Mouse (Mus musculus): ENCODE measurements at regions not wholly inside any gene's neighbourhood (a gene's known extent, or its start where the extent isn't known, plus 50 kb on each side); places are given as distances from the start of the nearest gene placed in this dataset.

- H3K4me3 ChIP-seq: no peak overlapping the region
- DNase-seq (ENCODE audit: extremely low spot score in 1 of 2, low spot score in 2 of 2): no peak
- intact Hi-C loops (cut with DNase I): no loop called here
- no peak for TF ChIP-seq CTCF (IDR thresholded peaks at IDR 0.05)
- no peak overlapping the region for H3K27ac ChIP-seq
Observed at GRCm38 (mm10) chr11:55890161-55890560, 150.6 kb downstream of the Nmur2 start.

GRCm38 (mm10) chr11:55878631-55879030, 162.2 kb downstream of the Nmur2 start:
- H3K4me3 ChIP-seq: no peak overlapping the region
- DNase-seq (ENCODE audit: extremely low spot score in 1 of 2, low spot score in 2 of 2): no peak
- TF ChIP-seq CTCF (IDR thresholded peaks at IDR 0.05): no peak
- H3K27ac ChIP-seq: no peak overlapping the region
- intact Hi-C loops (cut with DNase I): no loop called here

GRCm38 (mm10) chr11:55867141-55867540, 173.7 kb downstream of the Nmur2 start:
- intact Hi-C loops (cut with DNase I): no loop called here
- no peak for DNase-seq (ENCODE audit: extremely low spot score in 1 of 2, low spot score in 2 of 2)
- Histone ChIP-seq H3K27ac (no peak overlapping the region), H3K4me3 (no peak overlapping the region)
- TF ChIP-seq CTCF (IDR thresholded peaks at IDR 0.05): no peak

DNA sequence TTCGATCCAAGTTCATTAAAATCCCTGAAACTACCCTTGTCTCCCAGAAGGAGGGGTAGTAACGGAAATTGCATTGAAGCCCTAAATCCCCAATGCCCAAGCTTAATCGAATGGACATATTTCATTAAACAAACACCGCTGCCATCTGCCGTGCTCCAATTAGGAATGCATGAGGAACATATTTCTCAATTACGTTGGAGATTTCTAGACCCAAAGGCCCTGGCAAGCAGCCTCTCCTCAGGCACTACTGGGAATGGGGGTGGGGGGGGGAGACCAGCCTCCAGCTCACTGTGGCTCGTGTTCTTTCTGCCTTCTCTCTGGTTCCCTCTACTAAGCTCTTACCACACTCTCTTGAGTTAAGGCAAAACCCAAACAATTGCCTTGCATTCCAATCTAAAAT, 181.6 kb downstream of the Nmur2 start:
- Histone ChIP-seq H3K4me3 (no peak overlapping the region), H3K27ac (no peak overlapping the region)
- DNase-seq (ENCODE audit: extremely low spot score in 1 of 2, low spot score in 2 of 2): no peak
- intact Hi-C loops (cut with DNase I): no loop called here
- TF ChIP-seq CTCF (IDR thresholded peaks at IDR 0.05): no peak

GRCm38 (mm10) chr11:55820479-55820878, 212.5 kb upstream of the Glra1 start:
- intact Hi-C loops (cut with DNase I): no loop called here
- no peak for TF ChIP-seq CTCF (IDR thresholded peaks at IDR 0.05)
- no peak overlapping the region for H3K4me3 ChIP-seq
- no peak for DNase-seq (ENCODE audit: extremely low spot score in 1 of 2, low spot score in 2 of 2)
- no peak overlapping the region for H3K27ac ChIP-seq

DNA sequence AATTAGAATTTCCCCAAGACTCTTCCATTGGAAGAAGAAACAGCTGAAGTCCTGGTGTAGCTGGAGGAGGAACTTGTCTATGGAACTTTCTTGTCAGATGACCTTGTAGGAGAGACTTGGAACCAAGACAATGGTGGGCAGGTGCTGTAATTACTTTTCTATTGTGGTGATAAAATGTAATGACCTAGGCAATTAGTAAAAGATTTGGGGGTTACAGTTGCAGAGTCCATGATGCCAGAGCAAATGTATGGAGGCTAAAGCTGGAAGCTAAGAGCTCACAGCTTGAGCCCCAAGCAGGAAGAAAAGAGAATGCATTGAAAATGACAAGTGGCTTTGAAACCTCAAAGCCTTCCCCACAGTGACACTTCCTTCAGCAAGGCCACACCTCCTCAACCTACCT, 208.6 kb upstream of the Glra1 start:
- no peak for TF ChIP-seq CTCF (IDR thresholded peaks at IDR 0.05)
- intact Hi-C loops (cut with DNase I): no loop called here
- H3K27ac ChIP-seq: no peak overlapping the region
- no peak for DNase-seq (ENCODE audit: extremely low spot score in 1 of 2, low spot score in 2 of 2)
- no peak overlapping the region for H3K4me3 ChIP-seq

DNA sequence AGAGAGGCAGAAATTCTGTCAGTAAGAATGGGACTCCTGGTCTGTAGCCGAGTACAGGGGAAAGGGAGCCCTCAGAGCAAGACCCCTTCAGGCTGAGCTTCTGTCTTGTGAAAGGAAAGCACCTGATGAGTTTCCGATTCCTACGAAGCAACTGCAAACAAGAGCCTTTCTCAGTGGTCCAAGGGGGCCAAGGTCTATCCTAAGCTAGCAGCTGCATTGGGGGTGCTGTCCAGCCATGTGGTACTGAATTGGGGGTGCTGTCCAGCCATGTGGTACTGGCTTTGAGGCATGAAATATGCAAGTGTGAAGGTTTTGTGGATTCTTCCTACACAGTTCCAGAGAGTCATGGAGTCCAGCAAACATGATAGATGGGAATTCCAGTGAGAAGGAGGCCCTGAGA, 202.7 kb upstream of the Glra1 start:
- no peak for DNase-seq (ENCODE audit: extremely low spot score in 1 of 2, low spot score in 2 of 2)
- intact Hi-C loops (cut with DNase I): no loop called here
- Histone ChIP-seq H3K4me3 (no peak overlapping the region), H3K27ac (no peak overlapping the region)
- no peak for TF ChIP-seq CTCF (IDR thresholded peaks at IDR 0.05)

- no peak overlapping the region for H3K27ac ChIP-seq
- no peak overlapping the region for H3K4me3 ChIP-seq
- intact Hi-C loops (cut with DNase I): loop anchor here (5.0 kb wide), 1 partner anchor 201 kb away; no protein-coding TSS in a partner anchor
- no peak for DNase-seq (ENCODE audit: extremely low spot score in 1 of 2, low spot score in 2 of 2)
- no peak for TF ChIP-seq CTCF (IDR thresholded peaks at IDR 0.05)
Observed at GRCm38 (mm10) chr11:55791195-55791865, 183.3 kb upstream of the Glra1 start.

DNA sequence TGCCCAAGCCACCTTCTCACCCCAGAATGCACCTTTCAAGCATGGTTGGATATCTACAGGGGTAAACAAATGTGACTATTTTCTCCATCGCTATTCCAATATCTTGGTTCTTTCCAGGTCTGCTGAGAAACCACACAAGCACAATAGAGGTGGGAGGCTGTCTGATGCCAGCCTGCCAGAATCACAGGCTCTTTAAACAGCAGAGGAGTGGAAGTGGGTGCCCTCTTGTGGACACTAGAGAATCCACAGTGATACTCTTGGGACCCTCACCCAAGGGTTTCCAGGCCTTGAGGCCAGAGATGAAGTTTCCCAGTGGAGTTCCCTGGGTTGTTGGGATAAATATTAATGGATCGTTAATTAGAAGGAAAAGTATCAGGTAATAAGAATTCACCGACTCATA, 181.6 kb upstream of the Glra1 start:
- DNase-seq (ENCODE audit: extremely low spot score in 1 of 2, low spot score in 2 of 2): peak; percentile 9 to 15
- intact Hi-C loops (cut with DNase I): loop anchor here (1.0 to 10.0 kb wide), 4 partner anchors 185 to 271 kb away; partner anchors contain the start of gene Glra1
- TF ChIP-seq CTCF (IDR thresholded peaks at IDR 0.05): peak; percentile 62
- H3K27ac ChIP-seq: no peak overlapping the region
- no peak overlapping the region for H3K4me3 ChIP-seq

- H3K4me3 ChIP-seq: no peak overlapping the region
- intact Hi-C loops (cut with DNase I): loop anchor here (10.0 kb wide), 1 partner anchor 176 kb away; the partner anchor contains the start of gene Glra1
- no peak for DNase-seq (ENCODE audit: extremely low spot score in 1 of 2, low spot score in 2 of 2)
- TF ChIP-seq CTCF (IDR thresholded peaks at IDR 0.05): no peak
- H3K27ac ChIP-seq: no peak overlapping the region
Observed at GRCm38 (mm10) chr11:55781044-55781443, 173.0 kb upstream of the Glra1 start.

GRCm38 (mm10) chr11:55780011-55780410, 172.0 kb upstream of the Glra1 start:
- Histone ChIP-seq H3K4me3 (no peak overlapping the region), H3K27ac (no peak overlapping the region)
- no peak for TF ChIP-seq CTCF (IDR thresholded peaks at IDR 0.05)
- intact Hi-C loops (cut with DNase I): loop anchor here (10.0 kb wide), 1 partner anchor 175 kb away; the partner anchor contains the start of gene Glra1
- no peak for DNase-seq (ENCODE audit: extremely low spot score in 1 of 2, low spot score in 2 of 2)

- peak; percentile 25; the same call in 1 of the 2 replicates for TF ChIP-seq CTCF (IDR thresholded peaks at IDR 0.05)
- no peak overlapping the region for H3K27ac ChIP-seq
- no peak for DNase-seq (ENCODE audit: extremely low spot score in 1 of 2, low spot score in 2 of 2)
- intact Hi-C loops (cut with DNase I): no loop called here
- no peak overlapping the region for H3K4me3 ChIP-seq
Observed at GRCm38 (mm10) chr11:55773283-55773682, 165.3 kb upstream of the Glra1 start.

GRCm38 (mm10) chr11:55772538-55772937, 164.5 kb upstream of the Glra1 start:
- Histone ChIP-seq H3K4me3 (no peak overlapping the region), H3K27ac (no peak overlapping the region)
- no peak for DNase-seq (ENCODE audit: extremely low spot score in 1 of 2, low spot score in 2 of 2)
- intact Hi-C loops (cut with DNase I): no loop called here
- no peak for TF ChIP-seq CTCF (IDR thresholded peaks at IDR 0.05)

Measured in left cerebral cortex, adult 2 months (tissue).